Mouse (Mus musculus) testis, adult 2 months (tissue): Measurements from ENCODE around the gene Gm11639. TPM values are rescaled to one million over a fixed set of nuclear protein-coding genes. Genes with fewer than 3 reads are reported as not detected.

Experiments
- H3K27ac ChIP-seq: fragments of 200-500 bp; 2 replicates; pipeline ENCODE4 v1.5.1; 2012; ENCODE audit warnings: low read depth, low read length; ENCODE audit not compliant: control insufficient read depth, insufficient read depth
- H3K27me3 ChIP-seq: fragments of 200-500 bp; 2 replicates; pipeline ENCODE4 v1.6.1; 2012; ENCODE audit warnings: mild to moderate bottlenecking, low read length, moderate library complexity; ENCODE audit not compliant: control insufficient read depth, insufficient read depth
- H3K36me3 ChIP-seq: fragments of 200-500 bp; 2 replicates; pipeline ENCODE4 v1.6.1; 2012; ENCODE audit warnings: mild to moderate bottlenecking, low read length; ENCODE audit not compliant: control insufficient read depth, insufficient read depth
- H3K4me1 ChIP-seq: fragments of 200-500 bp; 2 replicates; pipeline ENCODE4 v1.6.1; 2012; ENCODE audit warnings: low read length; ENCODE audit not compliant: control insufficient read depth, insufficient read depth
- H3K4me3 ChIP-seq: fragments of 200-500 bp; 2 replicates; pipeline ENCODE4 v1.5.1; 2012; ENCODE audit warnings: low read depth, mild to moderate bottlenecking, low read length, moderate library complexity, mixed read lengths; ENCODE audit not compliant: control insufficient read depth
- CTCF ChIP-seq: fragments of 200-500 bp; IDR thresholded peaks from 2 replicates; pipeline ENCODE4 v1.5.1; 2012; ENCODE audit warnings: low read depth, mild to moderate bottlenecking, inconsistent platforms, low read length, moderate library complexity; ENCODE audit not compliant: control insufficient read depth, insufficient read depth, insufficient replicate concordance
- POLR2A ChIP-seq: fragments of 200-500 bp; IDR thresholded peaks from 2 replicates; pipeline ENCODE4 v1.6.1; 2012; ENCODE audit warnings: low read depth, mild to moderate bottlenecking, inconsistent platforms, low read length, moderate library complexity; ENCODE audit not compliant: control insufficient read depth
- polyA plus RNA-seq: library from polyadenylated mRNA; depleted of rRNA; stranded (reverse); fragments of >200 nt; gene quantifications from 2 replicates; pipeline ENCODE4 v1.2.3, GENCODE M21; 2012

Gm11639 gene
- polyA plus RNA-seq, 1 experiment: 1.5 TPM

- no peak overlapping the region for H3K27ac ChIP-seq
- H3K36me3 ChIP-seq: no peaks in the 10 kb centered on the region
- no peaks in the 10 kb centered on the region for H3K27me3 ChIP-seq
- H3K4me1 ChIP-seq: no peaks in the 10 kb centered on the region
- TF ChIP-seq POLR2A (no peak), CTCF (no peak)
- no peak overlapping the region for H3K4me3 ChIP-seq
These were observed 22.1 kb upstream of the Gm11639 start for GRCm38 (mm10) chr11:104663241-104663877.

- H3K4me3 ChIP-seq: no peak overlapping the region
- H3K27me3 ChIP-seq: no peaks in the 10 kb centered on the region
- no peak for TF ChIP-seq POLR2A
- H3K4me1 ChIP-seq: no peaks in the 10 kb centered on the region
- H3K27ac ChIP-seq: no peak overlapping the region
- H3K36me3 ChIP-seq: no peaks in the 10 kb centered on the region
These were observed 21.6 kb upstream of the Gm11639 start for GRCm38 (mm10) chr11:104663878-104664261.

GRCm38 (mm10) chr11:104664441-104664840 is 21.1 kb upstream of the Gm11639 start:
- H3K27me3 ChIP-seq: no peaks in the 10 kb centered on the region
- H3K4me3 ChIP-seq: no peak overlapping the region
- no peak overlapping the region for H3K27ac ChIP-seq
- no peaks in the 10 kb centered on the region for H3K36me3 ChIP-seq
- no peak for TF ChIP-seq POLR2A
- no peak for TF ChIP-seq CTCF
- H3K4me1 ChIP-seq: no peaks in the 10 kb centered on the region

GRCm38 (mm10) chr11:104667399-104667798 is 18.1 kb upstream of the Gm11639 start:
- Histone ChIP-seq H3K4me1 (no peaks in the 10 kb centered on the region), H3K4me3 (no peak overlapping the region), H3K27ac (no peak overlapping the region), H3K27me3 (no peaks in the 10 kb centered on the region), H3K36me3 (no peaks in the 10 kb centered on the region)
- TF ChIP-seq POLR2A (no peak), CTCF (no peak)

- no peak for TF ChIP-seq CTCF
- TF ChIP-seq POLR2A: no peak
- H3K27me3 ChIP-seq: no peaks in the 10 kb centered on the region
- H3K4me1 ChIP-seq: no peaks in the 10 kb centered on the region
- no peaks in the 10 kb centered on the region for H3K36me3 ChIP-seq
- no peak overlapping the region for H3K27ac ChIP-seq
- H3K4me3 ChIP-seq: no peak overlapping the region
These were observed 12.1 kb upstream of the Gm11639 start for GRCm38 (mm10) chr11:104673412-104673811.

GRCm38 (mm10) chr11:104674768-104675167 is 10.7 kb upstream of the Gm11639 start:
- no peaks in the 10 kb centered on the region for H3K4me1 ChIP-seq
- no peak for TF ChIP-seq POLR2A
- TF ChIP-seq CTCF: no peak
- H3K27me3 ChIP-seq: no peaks in the 10 kb centered on the region
- no peak overlapping the region for H3K27ac ChIP-seq
- no peaks in the 10 kb centered on the region for H3K36me3 ChIP-seq
- H3K4me3 ChIP-seq: no peak overlapping the region

- no peaks in the 10 kb centered on the region; the same call in 1 of the 2 replicates for H3K4me1 ChIP-seq
These were observed 7.7 kb downstream of the Gm11639 start for GRCm38 (mm10) chr11:104693235-104693634.

GRCm38 (mm10) chr11:104704097-104704496 is 18.6 kb downstream of the Gm11639 start:
- no peaks in the 10 kb centered on the region for H3K27me3 ChIP-seq
- TF ChIP-seq CTCF: no peak
- TF ChIP-seq POLR2A: no peak
- no peaks in the 10 kb centered on the region for H3K4me1 ChIP-seq
- no peak overlapping the region for H3K4me3 ChIP-seq
- H3K27ac ChIP-seq: no peak overlapping the region
- H3K36me3 ChIP-seq: no peaks in the 10 kb centered on the region

More at GRCm38 (mm10) chr11:104693235-104693634, 7.7 kb downstream of the Gm11639 start:
- H3K4me3 ChIP-seq: no peak overlapping the region
- TF ChIP-seq POLR2A: no peak
- H3K27ac ChIP-seq: no peak overlapping the region
- no peaks in the 10 kb centered on the region for H3K36me3 ChIP-seq
- H3K27me3 ChIP-seq: no peaks in the 10 kb centered on the region
